Mouse (Mus musculus) liver, adult 2 months (tissue): ENCODE results near the gene Scaf11.

ENCODE experiments used
- CTCF ChIP-seq: fragments of 200-500 bp; IDR thresholded peaks from 2 replicates; pipeline ENCODE4 v1.5.1; 2011; ENCODE audit warnings: low read depth, low read length, control low read depth
- POLR2A ChIP-seq: fragments of 200-500 bp; IDR thresholded peaks from 2 replicates; pipeline ENCODE4 v1.6.1; 2011; ENCODE audit warnings: low read length, control low read depth; ENCODE audit not compliant: insufficient read depth; ENCODE audit errors: extremely low read depth

DNA sequence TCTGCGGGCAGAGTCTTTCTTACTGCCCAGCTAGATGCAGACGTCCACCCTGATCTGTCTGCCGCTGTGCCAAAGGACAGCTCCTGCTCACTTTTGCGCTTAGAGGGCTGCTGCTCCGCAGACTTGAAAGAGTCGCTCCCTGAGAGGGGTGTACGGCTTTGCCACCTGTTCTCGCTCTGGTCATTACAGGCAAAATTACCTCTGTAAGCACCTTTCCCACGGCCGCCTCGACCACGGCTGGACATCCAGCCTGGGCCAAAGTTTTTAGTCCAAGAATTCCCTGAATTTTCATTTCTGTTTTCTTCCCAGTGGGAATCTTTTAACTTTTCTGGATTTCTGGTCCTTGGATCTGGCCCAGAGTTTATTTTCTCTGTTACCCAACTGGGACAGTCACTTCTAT is 42.5 kb downstream of the Scaf11 start:
- TF ChIP-seq POLR2A (no peak), CTCF (no peak)
